Mouse (Mus musculus) cortical plate, adult 2 months (tissue): ENCODE measurements around the gene Copz1.

ENCODE experiments used
- CTCF ChIP-seq: fragments of 200-500 bp; IDR thresholded peaks from 2 replicates; pipeline ENCODE4 v1.5.1; 2011; ENCODE audit warnings: mild to moderate bottlenecking, control low read depth, low read length; ENCODE audit not compliant: insufficient read depth; ENCODE audit errors: extremely low read depth
- POLR2A ChIP-seq: fragments of 200-500 bp; IDR thresholded peaks from 2 replicates; pipeline ENCODE4 v1.6.1; 2011; ENCODE audit warnings: mild to moderate bottlenecking, low read length, control low read depth; ENCODE audit not compliant: insufficient read depth; ENCODE audit errors: extremely low read depth

DNA sequence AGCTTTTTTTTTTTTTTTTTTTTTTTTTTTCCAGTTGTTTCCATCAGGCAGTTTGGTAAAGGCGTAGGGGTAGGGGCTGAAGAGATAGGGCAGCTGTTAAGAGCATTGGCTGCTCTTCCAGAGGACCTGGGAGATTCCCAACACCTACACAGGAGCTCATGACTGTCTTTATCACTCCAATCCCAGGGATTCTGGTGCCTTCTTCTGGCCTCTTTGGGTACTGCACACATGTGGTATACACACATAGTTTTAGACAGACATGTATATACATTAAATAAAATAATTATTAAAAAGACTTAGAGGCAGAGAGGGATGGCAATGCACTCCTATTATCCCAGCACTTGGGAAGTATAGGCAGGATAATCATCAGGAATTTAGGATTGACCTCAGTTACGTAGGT lies 20.9 kb downstream of the Copz1 start:
- no peak for TF ChIP-seq POLR2A
- TF ChIP-seq CTCF: no peak
